Mouse (Mus musculus) inflammation-experienced regulatory T-cells, adult 6 months (primary cell): ENCODE data around the gene Slc6a12. TPM values are rescaled to one million over a fixed set of nuclear protein-coding genes. Genes with fewer than 3 reads are reported as not detected.

Source experiments
- polyA plus RNA-seq, 3 experiments: library from polyadenylated mRNA; unstranded; fragments of 100-300 nt; shearing (Covaris generic); gene quantifications; one replicate each; pipeline ENCODE4 v1.2.1; 2017

Slc6a12 gene
- polyA plus RNA-seq, 3 experiments from 2014 or later, result not detected

Other genes with a start within 250 kb of the Slc6a12 start
- gene Mical3, start 212.1 kb upstream of the Slc6a12 start, polyA plus RNA-seq, result 10 to 100 TPM in 1 of 3 experiments, 1 to 10 TPM in 2; 2.8 to 13.9 (median 8.0) TPM
- gene Pex26, start 159.4 kb upstream of the Slc6a12 start, polyA plus RNA-seq, result 1 to 10 TPM; 2.2 to 2.5 (median 2.4) TPM
- gene Tuba8, start 132.4 kb upstream of the Slc6a12 start, polyA plus RNA-seq, result under 1 TPM; 0.21 to 0.40 (median 0.32) TPM
- gene Usp18, start 97.2 kb upstream of the Slc6a12 start, polyA plus RNA-seq, result 10 to 100 TPM; 33.2 to 83.1 (median 69.4) TPM
- gene Slc6a13, start 42.8 kb upstream of the Slc6a12 start, polyA plus RNA-seq, result 1 to 10 TPM in 1 of 3 experiments, under 1 TPM in 2; 0.50 to 1.8 (median 0.55) TPM
- gene Iqsec3, start 130.6 kb downstream of the Slc6a12 start, polyA plus RNA-seq, result not detected